In genomic region chr10:128545570-128545898, GRCm38 (mm10) we compare ENCODE assay signal across 17 mouse cellular contexts. TPM values are rescaled to one million over a fixed set of nuclear protein-coding genes. Genes with fewer than 3 reads are reported as not detected.
A peak's percentile ranks its signal among the peaks of the same experiment; 100 is the strongest.
DNase-seq lines count a peak whose midpoint lies in the region; ATAC-seq lines count a peak whose summit lies in the region.
"Had no signal": no experiment of that assay in that cellular context is flagged by ENCODE, and none has a peak within 500 bp of the region (broad histone marks: within the 10 kb centered on the region; RNA-seq: fewer than 3 reads in every experiment).

No protein-coding gene starts in this region.

- no peak for ATAC-seq in heart, embryonic 13.5 days (ENCODE audit: extremely low read depth, insufficient number of reproducible peaks, low FRiP score, low TSS enrichment)
- ATAC-seq in lung, embryonic 15.5 days (ENCODE audit: borderline replicate concordance, extremely low read depth, low FRiP score, low TSS enrichment) = no peak
- ATAC-seq: forebrain, embryonic 14.5 days; lung, postnatal 0 days; midbrain, embryonic 13.5 days had no signal

- no peak overlapping the region for H3K27ac ChIP-seq in heart, embryonic 13.5 days (replicated peaks)
- H3K27ac ChIP-seq in lung, embryonic 15.5 days = 0 out of 2 replicates have a peak overlapping the region, but pooled peaks have one; percentile 21
- H3K27ac ChIP-seq in embryonic facial prominence, embryonic 10.5 days (replicated peaks) = no peak overlapping the region
- H3K27ac ChIP-seq: hindbrain, embryonic 10.5 days; liver, embryonic 15.5 days; midbrain, embryonic 13.5 days; neural tube, embryonic 13.5 days had no signal

- H3K9ac ChIP-seq in heart, embryonic 13.5 days = peak overlapping the region; percentile 42; the same call in 1 of the 2 replicates
- no peak overlapping the region for H3K9ac ChIP-seq in lung, embryonic 15.5 days
- H3K9ac ChIP-seq: heart, embryonic 12.5 days; limb, embryonic 15.5 days; liver, embryonic 15.5 days; midbrain, embryonic 13.5 days; neural tube, embryonic 13.5 days had no signal

- peaks cover 31% of the 10 kb centered on the region for H3K4me1 ChIP-seq in heart, embryonic 13.5 days
- peaks cover 15% of the 10 kb centered on the region for H3K4me1 ChIP-seq in lung, embryonic 15.5 days
- peaks cover 33% of the 10 kb centered on the region for H3K4me1 ChIP-seq in embryonic facial prominence, embryonic 10.5 days

- no peak overlapping the region for H3K4me3 ChIP-seq in heart, embryonic 13.5 days
- no peak overlapping the region for H3K4me3 ChIP-seq in lung, embryonic 15.5 days
- H3K4me3 ChIP-seq in embryonic facial prominence, embryonic 10.5 days = peak overlapping the region; percentile 21; the same call in 1 of the 2 replicates
- H3K4me3 ChIP-seq: liver, embryonic 15.5 days had no signal

- no peaks in the 10 kb centered on the region for H3K9me3 ChIP-seq in heart, embryonic 13.5 days
- H3K9me3 ChIP-seq in lung, embryonic 15.5 days = no peaks in the 10 kb centered on the region
- H3K9me3 ChIP-seq in embryonic facial prominence, embryonic 10.5 days = no peaks in the 10 kb centered on the region
- H3K9me3 ChIP-seq: heart, embryonic 12.5 days; hindbrain, embryonic 10.5 days; limb, embryonic 15.5 days; liver, embryonic 15.5 days; midbrain, embryonic 13.5 days; neural tube, embryonic 13.5 days had no signal

- intact Hi-C loops in heart, postnatal 25 days (cut with DNase I) = loop anchor here (5.0 kb wide), 1 partner anchor 48 kb away; the partner anchor contains the start of gene Myl6b

- H3K27me3 ChIP-seq in heart, embryonic 13.5 days (replicated peaks) = no peaks in the 10 kb centered on the region
- H3K27me3 ChIP-seq in lung, embryonic 15.5 days = no peaks in the 10 kb centered on the region
- no peaks in the 10 kb centered on the region for H3K27me3 ChIP-seq in embryonic facial prominence, embryonic 10.5 days (replicated peaks; ENCODE audit: low read depth, poor library complexity, severe bottlenecking)
- H3K27me3 ChIP-seq: heart, embryonic 12.5 days; limb, embryonic 15.5 days; liver, embryonic 15.5 days; midbrain, embryonic 13.5 days; neural tube, embryonic 13.5 days had no signal

- 82% methylated on average over 3 of the region's 3 CpGs for WGBS in heart, embryonic 13.5 days
- 70% methylated on average over 3 of the region's 3 CpGs for WGBS in lung, embryonic 15.5 days
- 90% methylated on average over 3 of the region's 3 CpGs for WGBS in embryonic facial prominence, embryonic 10.5 days

- H3K4me2 ChIP-seq in heart, embryonic 13.5 days = no peak overlapping the region
- no peak overlapping the region for H3K4me2 ChIP-seq in lung, embryonic 15.5 days

- peaks cover 49% of the 10 kb centered on the region for H3K36me3 ChIP-seq in heart, embryonic 13.5 days
- peaks cover 38% of the 10 kb centered on the region for H3K36me3 ChIP-seq in lung, embryonic 15.5 days
- H3K36me3 ChIP-seq in embryonic facial prominence, embryonic 10.5 days (replicated peaks) = peaks cover 56% of the 10 kb centered on the region

- DNase-seq in heart, postnatal 25 days (ENCODE audit: low spot score) = no peak
- no peak for DNase-seq in lung, postnatal 10 days
- no peak for DNase-seq in embryonic facial prominence, embryonic 10.5 days (ENCODE audit: low spot score)
- DNase-seq in frontal cortex, adult 2 months (ENCODE audit: extremely low spot score in 1 of 2, low spot score in 1 of 2) = no peak
- DNase-seq in frontal cortex, postnatal 25 days (ENCODE audit: low spot score in 2 of 2) = no peak
- DNase-seq: kidney, adult 8-10 months; thymus, adult 2 months had no signal

RNA-seq across cellular contexts. Expression of gene Zc3h10, which starts 2.0 kb away (rescaled TPM):
- 7.6 and 9.4 TPM in 2 replicates for polyA plus RNA-seq in heart, embryonic 13.5 days (2015; fragmentation: Nextera tagmentation; extraction: Ambion mirVana)
- total RNA-seq in heart, postnatal 25 days (2021) = 1 to 10 TPM; 7.6 to 9.1 TPM
- polyA plus RNA-seq in lung, embryonic 15.5 days (2015; fragmentation: Nextera tagmentation; extraction: Ambion mirVana) = 14.6 and 14.9 TPM in 2 replicates
- 15.9 and 17.4 TPM in 2 replicates for polyA plus RNA-seq in embryonic facial prominence, embryonic 10.5 days (2016; fragmentation: Nextera tagmentation; extraction: Ambion mirVana)
- 11.3 and 12.2 TPM in 2 replicates for polyA plus RNA-seq in frontal cortex, adult 2 months (2012; rRNA removed)

RNA-seq across cellular contexts. Expression of gene Rpl41, which starts 3.6 kb away (rescaled TPM):
- 2,656 and 2,881 TPM in 2 replicates for polyA plus RNA-seq in heart, embryonic 13.5 days (2015; fragmentation: Nextera tagmentation; extraction: Ambion mirVana)
- 1,000 to 10,000 TPM; 1,495 to 1,582 TPM for total RNA-seq in heart, postnatal 25 days (2021)
- 3,783 and 4,172 TPM in 2 replicates for polyA plus RNA-seq in lung, embryonic 15.5 days (2015; fragmentation: Nextera tagmentation; extraction: Ambion mirVana)
- polyA plus RNA-seq in embryonic facial prominence, embryonic 10.5 days (2016; fragmentation: Nextera tagmentation; extraction: Ambion mirVana) = 3,494 and 3,561 TPM in 2 replicates
- polyA plus RNA-seq in frontal cortex, adult 2 months (2012; rRNA removed) = 1,933 and 2,601 TPM in 2 replicates

RNA-seq across cellular contexts. Expression of gene Esyt1, which starts 19.9 kb away (rescaled TPM):
- 17.2 and 17.3 TPM in 2 replicates for polyA plus RNA-seq in heart, embryonic 13.5 days (2015; fragmentation: Nextera tagmentation; extraction: Ambion mirVana)
- total RNA-seq in heart, postnatal 25 days (2021) = 10 to 100 TPM; 16.8 to 19.0 TPM
- polyA plus RNA-seq in lung, embryonic 15.5 days (2015; fragmentation: Nextera tagmentation; extraction: Ambion mirVana) = 28.8 and 31.5 TPM in 2 replicates
- 11.9 and 13.6 TPM in 2 replicates for polyA plus RNA-seq in embryonic facial prominence, embryonic 10.5 days (2016; fragmentation: Nextera tagmentation; extraction: Ambion mirVana)
- polyA plus RNA-seq in frontal cortex, adult 2 months (2012; rRNA removed) = 8.3 and 9.8 TPM in 2 replicates

RNA-seq across cellular contexts. Expression of gene Pa2g4, which starts 20.3 kb away (rescaled TPM):
- 125 and 136 TPM in 2 replicates for polyA plus RNA-seq in heart, embryonic 13.5 days (2015; fragmentation: Nextera tagmentation; extraction: Ambion mirVana)
- total RNA-seq in heart, postnatal 25 days (2021) = 10 to 100 TPM; 45.8 to 48.6 TPM
- polyA plus RNA-seq in lung, embryonic 15.5 days (2015; fragmentation: Nextera tagmentation; extraction: Ambion mirVana) = 194 and 200 TPM in 2 replicates
- polyA plus RNA-seq in embryonic facial prominence, embryonic 10.5 days (2016; fragmentation: Nextera tagmentation; extraction: Ambion mirVana) = 274 and 287 TPM in 2 replicates
- polyA plus RNA-seq in frontal cortex, adult 2 months (2012; rRNA removed) = 72.3 and 78.6 TPM in 2 replicates

RNA-seq across cellular contexts. Expression of gene Erbb3, which starts 43.9 kb away (rescaled TPM):
- 3.7 and 4.1 TPM in 2 replicates for polyA plus RNA-seq in heart, embryonic 13.5 days (2015; fragmentation: Nextera tagmentation; extraction: Ambion mirVana)
- 1 to 10 TPM; 8.3 to 8.6 TPM for total RNA-seq in heart, postnatal 25 days (2021)
- 21.3 and 22.9 TPM in 2 replicates for polyA plus RNA-seq in lung, embryonic 15.5 days (2015; fragmentation: Nextera tagmentation; extraction: Ambion mirVana)
- polyA plus RNA-seq in embryonic facial prominence, embryonic 10.5 days (2016; fragmentation: Nextera tagmentation; extraction: Ambion mirVana) = 11.9 and 12.2 TPM in 2 replicates
- polyA plus RNA-seq in frontal cortex, adult 2 months (2012; rRNA removed) = 8.4 and 9.2 TPM in 2 replicates
